Mouse (Mus musculus) forebrain, embryonic 10.5 days (tissue): ENCODE measurements around the gene Hist1h2bc. TPM values are rescaled to one million over a fixed set of nuclear protein-coding genes. Genes with fewer than 3 reads are reported as not detected.
A peak's percentile ranks its signal among the peaks of the same experiment; 100 is the strongest.
"Not testable (repeated sequence)": the region's sequence is repeated elsewhere in the genome, so short reads cannot be mapped to it uniquely, and the experiment has no call there.

Source experiments
- DNase-seq: peaks from one replicate; pipeline ENCODE4 v3.0.0-alpha.2; 2017; ENCODE audit warnings: low spot score; ENCODE audit errors: extremely low spot score
- H3K27ac ChIP-seq: fragments of 300-500 bp; sonication (generic); 2 replicates; pipeline ENCODE4 v1.5.1; 2016; ENCODE audit warnings: mild to moderate bottlenecking
- H3K27me3 ChIP-seq: fragments of 300-500 bp; sonication (generic); 2 replicates; pipeline ENCODE4 v1.6.1; 2016; ENCODE audit warnings: mild to moderate bottlenecking; ENCODE audit not compliant: poor library complexity, severe bottlenecking
- H3K36me3 ChIP-seq: fragments of 300-500 bp; sonication (generic); replicated peaks from 2 replicates; pipeline ENCODE4 v1.6.1; 2016; ENCODE audit warnings: mild to moderate bottlenecking, moderate library complexity
- H3K4me1 ChIP-seq: fragments of 300-500 bp; sonication (generic); 2 replicates; pipeline ENCODE4 v1.6.1; 2016
- H3K4me3 ChIP-seq: fragments of 300-500 bp; sonication (generic); 2 replicates; pipeline ENCODE4 v1.5.1; 2016; ENCODE audit warnings: mild to moderate bottlenecking, moderate library complexity
- H3K9me3 ChIP-seq: fragments of 300-500 bp; sonication (generic); 2 replicates; pipeline ENCODE4 v1.6.1; 2016; ENCODE audit warnings: mild to moderate bottlenecking, moderate library complexity
- WGBS: fragments of 180-500 bp; shearing (Covaris S2); methylation state at CpG from one replicate; pipeline ENCODE4 v1.1.7; 2016; 5-methylcytosine and 5-hydroxymethylcytosine counted together
- polyA plus RNA-seq: library from polyadenylated mRNA; unstranded; fragments of >200 nt; fragmentation: Nextera tagmentation; extraction: Ambion mirVana; gene quantifications from 2 replicates; pipeline ENCODE4 v1.2.1, GENCODE M21; 2016

Gene Hist1h2bc
- polyA plus RNA-seq, 1 experiment from 2014 or later = 17.2 TPM

DNA sequence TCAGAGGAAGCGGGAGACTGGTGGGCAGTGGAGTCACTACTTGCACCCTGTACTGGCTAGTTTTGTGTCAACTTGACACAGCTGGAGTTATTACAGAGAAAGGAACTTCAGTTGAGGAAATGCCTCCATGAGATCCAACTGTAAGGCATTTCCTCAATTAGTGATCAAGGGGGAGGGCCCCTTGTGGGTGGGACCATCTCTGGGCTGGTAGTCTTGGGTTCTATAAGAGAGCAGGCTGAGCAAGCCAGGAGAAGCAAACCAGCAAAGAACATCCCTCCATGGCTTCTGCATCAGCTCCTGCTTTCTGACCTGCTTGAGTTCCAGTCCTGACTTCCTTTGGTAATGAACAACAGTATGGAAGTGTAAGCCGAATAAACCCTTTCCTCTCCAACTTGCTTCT, 18.8 kb downstream of the Hist1h2bc start:
- H3K27ac ChIP-seq, H3K9me3 ChIP-seq, H3K4me3 ChIP-seq, DNase-seq, H3K36me3 ChIP-seq, H3K27me3 ChIP-seq: not testable (repeated sequence)
- 84% methylated on average over 2 of the region's 2 CpGs for WGBS
- peaks cover 17% of the 10 kb centered on the region for H3K4me1 ChIP-seq

- 91% methylated on average over 7 of the region's 7 CpGs for WGBS
- H3K4me3 ChIP-seq = no peak overlapping the region
- no peaks in the 10 kb centered on the region for H3K36me3 ChIP-seq
- H3K9me3 ChIP-seq = no peaks in the 10 kb centered on the region
- H3K4me1 ChIP-seq = peaks cover 21% of the 10 kb centered on the region
- DNase-seq = peak; percentile 8
- H3K27ac ChIP-seq = no peak overlapping the region
- peaks cover 23% of the 10 kb centered on the region for H3K27me3 ChIP-seq
Observed at GRCm38 (mm10) chr13:23705751-23706356, 21.9 kb downstream of the Hist1h2bc start.

- Histone ChIP-seq H3K9me3 (no peaks in the 10 kb centered on the region), H3K4me1 (peaks cover 18% of the 10 kb centered on the region), H3K27me3 (peaks cover 32% of the 10 kb centered on the region), H3K4me3 (no peak overlapping the region), H3K27ac (peak overlapping the region; percentile 37), H3K36me3 (no peaks in the 10 kb centered on the region)
- DNase-seq = peak; percentile 12
- 92% methylated on average over 12 of the region's 12 CpGs for WGBS
Observed at GRCm38 (mm10) chr13:23706771-23707170, 22.8 kb downstream of the Hist1h2bc start.

DNA sequence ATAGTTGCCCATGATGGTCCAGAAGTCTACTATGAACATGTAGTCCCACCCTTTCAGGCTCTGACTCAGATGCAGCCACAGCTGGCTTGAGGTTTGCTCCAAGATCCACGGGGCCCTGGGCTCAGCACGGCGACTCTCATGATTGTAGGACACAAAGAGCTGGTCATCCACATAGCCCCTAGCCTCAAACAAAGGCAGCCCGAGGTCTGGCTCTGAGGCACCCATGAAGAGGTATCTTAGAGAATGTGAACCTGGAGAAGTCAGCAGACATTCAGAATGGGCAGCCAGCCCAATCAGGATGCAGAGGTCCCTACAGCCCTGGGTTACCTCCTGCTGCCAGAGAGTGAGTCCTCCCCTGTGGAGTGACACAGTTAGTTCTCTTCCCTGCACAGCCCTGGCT, 24.0 kb downstream of the Hist1h2bc start:
- no peaks in the 10 kb centered on the region for H3K9me3 ChIP-seq
- peak; percentile 10 for DNase-seq
- H3K27ac ChIP-seq = no peak overlapping the region
- no peaks in the 10 kb centered on the region for H3K36me3 ChIP-seq
- peaks cover 18% of the 10 kb centered on the region for H3K4me1 ChIP-seq
- peaks cover 38% of the 10 kb centered on the region for H3K27me3 ChIP-seq
- no peak overlapping the region for H3K4me3 ChIP-seq
- WGBS = 85% methylated on average over 4 of the region's 4 CpGs

GRCm38 (mm10) chr13:23708654-23709053, 24.7 kb downstream of the Hist1h2bc start:
- Histone ChIP-seq H3K4me3 (no peak overlapping the region), H3K36me3 (no peaks in the 10 kb centered on the region), H3K4me1 (peaks cover 18% of the 10 kb centered on the region), H3K9me3 (no peaks in the 10 kb centered on the region), H3K27ac (no peak overlapping the region), H3K27me3 (peaks cover 38% of the 10 kb centered on the region)
- WGBS = 84% methylated on average over 4 of the region's 4 CpGs
- peak; percentile 12 for DNase-seq

GRCm38 (mm10) chr13:23709714-23710373, 25.8 kb downstream of the Hist1h2bc start:
- H3K27ac ChIP-seq = peak overlapping the region; percentile 76
- peak; percentile 14 for DNase-seq

GRCm38 (mm10) chr13:23710374-23711089, 26.5 kb downstream of the Hist1h2bc start, which contains the start of gene Hfe:
Gene Hfe (minus strand): TSS chr13:23710854.
- no peaks in the 10 kb centered on the region for H3K36me3 ChIP-seq
- peak within 1 kb of the TSS; percentile 76 for H3K27ac ChIP-seq
- H3K9me3 ChIP-seq = no peaks in the 10 kb centered on the region
- H3K4me1 ChIP-seq = peaks cover 20% of the 10 kb centered on the region
- peak; percentile 44 for DNase-seq
- peak within 1 kb of the TSS; percentile 44 for H3K4me3 ChIP-seq
- WGBS = 4% methylated on average over 17 of the region's 17 CpGs
- peaks cover 38% of the 10 kb centered on the region for H3K27me3 ChIP-seq

More at GRCm38 (mm10) chr13:23709714-23710373, 25.8 kb downstream of the Hist1h2bc start:
- no peaks in the 10 kb centered on the region for H3K36me3 ChIP-seq
- peaks cover 38% of the 10 kb centered on the region for H3K27me3 ChIP-seq
- peak overlapping the region; percentile 44 for H3K4me3 ChIP-seq
- peaks cover 18% of the 10 kb centered on the region for H3K4me1 ChIP-seq
- 26% methylated on average over 15 of the region's 15 CpGs for WGBS
- H3K9me3 ChIP-seq = no peaks in the 10 kb centered on the region

GRCm38 (mm10) chr13:23716261-23717042, 32.5 kb downstream of the Hist1h2bc start:
- no peak overlapping the region for H3K27ac ChIP-seq
- peaks cover 9% of the 10 kb centered on the region for H3K27me3 ChIP-seq
- no peak overlapping the region for H3K4me3 ChIP-seq
- 0 out of 2 replicates have a peak, but pooled peaks cover 2% of the 10 kb centered on the region for H3K4me1 ChIP-seq
- H3K9me3 ChIP-seq = no peaks in the 10 kb centered on the region
- 92% methylated on average over 5 of the region's 5 CpGs for WGBS
- DNase-seq = no peak
- H3K36me3 ChIP-seq = no peaks in the 10 kb centered on the region

- H3K9me3 ChIP-seq = no peaks in the 10 kb centered on the region
- H3K4me3 ChIP-seq = no peak overlapping the region
- no peaks in the 10 kb centered on the region for H3K36me3 ChIP-seq
- 0 out of 2 replicates have a peak, but pooled peaks cover 2% of the 10 kb centered on the region for H3K4me1 ChIP-seq
- no peak overlapping the region for H3K27ac ChIP-seq
- H3K27me3 ChIP-seq = peaks cover 2% of the 10 kb centered on the region; the same call in 1 of the 2 replicates
- peak; percentile 10 for DNase-seq
- 60% methylated on average over 11 of the region's 11 CpGs for WGBS
Observed at GRCm38 (mm10) chr13:23717176-23717575, 33.2 kb downstream of the Hist1h2bc start.

- peak; percentile 6 for DNase-seq
- H3K27ac ChIP-seq, H3K4me1 ChIP-seq, H3K36me3 ChIP-seq, H3K27me3 ChIP-seq, H3K9me3 ChIP-seq, H3K4me3 ChIP-seq: not testable (repeated sequence)
- 16% methylated on average over 2 of the region's 2 CpGs for WGBS
Observed at GRCm38 (mm10) chr13:23717593-23718245, 33.7 kb downstream of the Hist1h2bc start.

- DNase-seq = peak; percentile 10
- Histone ChIP-seq H3K36me3 (no peaks in the 10 kb centered on the region), H3K27me3 (no peaks in the 10 kb centered on the region), H3K4me1 (peaks cover 4% of the 10 kb centered on the region), H3K9me3 (no peaks in the 10 kb centered on the region), H3K27ac (no peak overlapping the region), H3K4me3 (no peak overlapping the region)
- WGBS = 88% methylated on average over 4 of the region's 4 CpGs
Observed at GRCm38 (mm10) chr13:23724239-23724638, 40.2 kb downstream of the Hist1h2bc start.

- no CpG with 5 or more reads among the region's 1 CpGs for WGBS
- no peak for DNase-seq
- H3K4me3 ChIP-seq = no peak overlapping the region
- H3K4me1 ChIP-seq = peaks cover 4% of the 10 kb centered on the region
- H3K27me3 ChIP-seq = no peaks in the 10 kb centered on the region
- peak overlapping the region; percentile 56 for H3K27ac ChIP-seq
- no peaks in the 10 kb centered on the region for H3K9me3 ChIP-seq
- H3K36me3 ChIP-seq = no peaks in the 10 kb centered on the region
Observed at GRCm38 (mm10) chr13:23725213-23725612, 41.2 kb downstream of the Hist1h2bc start.
